Mouse (Mus musculus) inflammation-experienced regulatory T-cells, adult 6 months (primary cell): ENCODE measurements around the gene Ubqln4. TPM values are rescaled to one million over a fixed set of nuclear protein-coding genes. Genes with fewer than 3 reads are reported as not detected.

Experiments
- ATAC-seq: one replicate; pipeline ENCODE4 v1.8.0; 2017
- polyA plus RNA-seq, 3 experiments: library from polyadenylated mRNA; unstranded; fragments of 100-300 nt; shearing (Covaris generic); gene quantifications; one replicate each; pipeline ENCODE4 v1.2.1; 2017

Gene Ubqln4
- polyA plus RNA-seq = 10 to 100 TPM in 2 of 3 experiments, 1 to 10 TPM in 1; 9.8 to 15.5 (median 12.1) TPM

GRCm38 (mm10) chr3:88553525-88553879, at the start of gene Ubqln4:
TSS of gene Ubqln4 (plus strand) at chr3:88553758.
- peak; percentile 66 for ATAC-seq

GRCm38 (mm10) chr3:88503881-88504746, 49.4 kb upstream of the Ubqln4 start:
- no peak for ATAC-seq

GRCm38 (mm10) chr3:88505081-88505480, 48.5 kb upstream of the Ubqln4 start:
- ATAC-seq = no peak

GRCm38 (mm10) chr3:88505765-88506164, 47.8 kb upstream of the Ubqln4 start:
- ATAC-seq = no peak

GRCm38 (mm10) chr3:88509250-88509649, 44.3 kb upstream of the Ubqln4 start:
- ATAC-seq = no peak

- ATAC-seq = peak; percentile 89
Measured at GRCm38 (mm10) chr3:88509692-88510420, 43.7 kb upstream of the Ubqln4 start, which contains the start of gene Lmna. TSS of gene Lmna (minus strand) at chr3:88509956.

GRCm38 (mm10) chr3:88510421-88511289, 42.9 kb upstream of the Ubqln4 start:
- no peak for ATAC-seq

- no peak for ATAC-seq
Measured at GRCm38 (mm10) chr3:88511559-88511958, 42.0 kb upstream of the Ubqln4 start.

GRCm38 (mm10) chr3:88512141-88512895, 41.2 kb upstream of the Ubqln4 start:
- ATAC-seq = no peak

GRCm38 (mm10) chr3:88512896-88513545, 40.5 kb upstream of the Ubqln4 start:
- no peak for ATAC-seq

GRCm38 (mm10) chr3:88513546-88514115, 39.9 kb upstream of the Ubqln4 start:
- ATAC-seq = peak; percentile 8

GRCm38 (mm10) chr3:88514231-88515094, 39.1 kb upstream of the Ubqln4 start:
- ATAC-seq = no peak

GRCm38 (mm10) chr3:88515095-88515386, 38.5 kb upstream of the Ubqln4 start:
- ATAC-seq = no peak

GRCm38 (mm10) chr3:88516407-88516806, 37.2 kb upstream of the Ubqln4 start:
- ATAC-seq = no peak

- ATAC-seq = no peak
Measured at GRCm38 (mm10) chr3:88518411-88518810, 35.1 kb upstream of the Ubqln4 start.

- ATAC-seq = no peak
Measured at GRCm38 (mm10) chr3:88520078-88520477, 33.5 kb upstream of the Ubqln4 start.

- no peak for ATAC-seq
Measured at GRCm38 (mm10) chr3:88521156-88521555, 32.4 kb upstream of the Ubqln4 start.

GRCm38 (mm10) chr3:88521803-88522331, 31.7 kb upstream of the Ubqln4 start:
- ATAC-seq = peak; percentile 82

- ATAC-seq = no peak
Measured at GRCm38 (mm10) chr3:88523027-88523426, 30.5 kb upstream of the Ubqln4 start.

- ATAC-seq = no peak
Measured at GRCm38 (mm10) chr3:88525021-88525420, 28.5 kb upstream of the Ubqln4 start.
